In the genomic region with DNA sequence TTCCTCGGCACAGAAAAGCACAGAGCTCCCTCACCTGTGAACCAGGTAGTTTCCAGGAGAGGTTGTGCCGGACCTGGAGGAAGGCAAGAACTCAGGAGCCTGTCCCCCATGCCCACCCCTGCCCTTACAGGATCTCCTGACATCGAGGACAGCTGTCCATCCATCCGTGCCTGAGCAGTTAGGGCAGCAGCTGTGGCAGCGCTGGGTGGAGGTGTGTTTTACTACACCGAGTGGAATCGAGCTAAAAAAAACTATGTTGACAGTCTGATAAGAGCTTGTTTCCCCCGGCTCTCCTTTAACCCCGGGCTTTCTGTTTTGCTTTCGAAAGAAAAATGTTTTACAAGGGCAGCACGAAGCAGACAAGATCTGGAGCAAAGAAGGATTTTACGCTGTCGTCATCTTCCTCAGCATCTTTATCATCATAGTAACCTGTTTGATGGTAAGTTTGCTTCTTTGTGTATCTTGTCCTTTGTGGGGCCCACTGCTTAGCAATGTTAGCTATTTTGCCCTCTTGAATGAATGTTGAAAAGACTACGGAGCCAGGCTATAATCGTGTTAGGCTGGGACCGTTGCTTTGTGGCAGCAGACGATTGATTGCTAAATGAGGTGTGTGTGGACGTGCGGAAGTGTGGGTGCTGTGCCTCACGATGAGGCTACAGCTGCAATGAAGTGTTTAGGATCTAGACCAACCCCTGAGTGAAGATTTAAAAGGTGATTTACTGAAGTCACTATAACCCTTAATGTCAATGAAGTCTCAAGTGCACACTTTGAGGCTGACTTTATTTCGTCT, we compare ENCODE assay signal across 10 mouse cellular contexts.
DNase-seq lines count a peak whose midpoint lies in the region; ATAC-seq lines count a peak whose summit lies in the region.
"Had no signal": no experiment of that assay in that cellular context is flagged by ENCODE, and none has a peak within 500 bp of the region (broad histone marks: within the 10 kb centered on the region; RNA-seq: fewer than 3 reads in every experiment).

No protein-coding gene starts in this region.

- peak overlapping the region; percentile 59 for H3K4me2 ChIP-seq in kidney, embryonic 15.5 days
- peak overlapping the region; percentile 16; the same call in 1 of the 2 replicates for H3K4me2 ChIP-seq in forebrain, embryonic 14.5 days (ENCODE audit: low read length)
- H3K4me2 ChIP-seq in limb, embryonic 12.5 days = peak overlapping the region; percentile 51
- H3K4me2 ChIP-seq in neural tube, embryonic 15.5 days = peak overlapping the region; percentile 24

- H3K4me3 ChIP-seq in kidney, embryonic 15.5 days (replicated peaks) = peak overlapping the region; percentile 34
- H3K4me3 ChIP-seq in forebrain, embryonic 14.5 days (ENCODE audit: low read depth, low read length) = no peak overlapping the region
- H3K4me3 ChIP-seq in limb, embryonic 12.5 days (replicated peaks) = peak overlapping the region; percentile 23
- H3K4me3 ChIP-seq in neural tube, embryonic 15.5 days (replicated peaks) = 0 out of 2 replicates have a peak overlapping the region, but pooled peaks have one; percentile 8

- H3K27me3 ChIP-seq in kidney, embryonic 15.5 days = 0 out of 2 replicates have a peak, but pooled peaks cover 4% of the 10 kb centered on the region
- no peaks in the 10 kb centered on the region for H3K27me3 ChIP-seq in forebrain, embryonic 14.5 days (replicated peaks; ENCODE audit: control insufficient read depth, insufficient read depth, low read length)
- H3K27me3 ChIP-seq in limb, embryonic 12.5 days = peaks cover 23% of the 10 kb centered on the region
- H3K27me3 ChIP-seq in neural tube, embryonic 15.5 days (replicated peaks) = no peaks in the 10 kb centered on the region

- H3K9me3 ChIP-seq in kidney, embryonic 15.5 days (replicated peaks) = no peaks in the 10 kb centered on the region
- H3K9me3 ChIP-seq in forebrain, embryonic 14.5 days (replicated peaks; ENCODE audit: control insufficient read depth, low read length) = no peaks in the 10 kb centered on the region
- H3K9me3 ChIP-seq in limb, embryonic 12.5 days = no peaks in the 10 kb centered on the region
- H3K9me3 ChIP-seq in neural tube, embryonic 15.5 days (replicated peaks) = no peaks in the 10 kb centered on the region

- 0 out of 2 replicates have a peak, but pooled peaks have one; percentile 18 for ATAC-seq in kidney, embryonic 15.5 days (replicated peaks; ENCODE audit: low FRiP score)
- ATAC-seq in forebrain, embryonic 14.5 days = no peak; the same call in 1 of the 2 replicates
- no peak for ATAC-seq in limb, embryonic 12.5 days (ENCODE audit: insufficient number of reproducible peaks, insufficient read depth, low FRiP score, low TSS enrichment, low read depth)
- no peak for ATAC-seq in neural tube, embryonic 15.5 days (ENCODE audit: low FRiP score)

- H3K9ac ChIP-seq in kidney, embryonic 15.5 days = no peak overlapping the region
- no peak overlapping the region for H3K9ac ChIP-seq in forebrain, embryonic 14.5 days (ENCODE audit: low read length)
- H3K9ac ChIP-seq in limb, embryonic 12.5 days (replicated peaks) = no peak overlapping the region
- 0 out of 2 replicates have a peak overlapping the region, but pooled peaks have one; percentile 12 for H3K9ac ChIP-seq in neural tube, embryonic 15.5 days (replicated peaks)

- 8% methylated on average over 21 of the region's 21 CpGs for WGBS in kidney, embryonic 15.5 days
- WGBS in forebrain, embryonic 14.5 days = 43% methylated on average over 21 of the region's 21 CpGs
- 23% methylated on average over 21 of the region's 21 CpGs for WGBS in limb, embryonic 12.5 days
- 25% methylated on average over 21 of the region's 21 CpGs for WGBS in neural tube, embryonic 15.5 days

- DNase-seq in kidney, adult 18-20 months = no peak
- DNase-seq in forebrain, embryonic 14.5 days (ENCODE audit: low spot score) = no peak
- DNase-seq in layer of hippocampus, postnatal 14 days (ENCODE audit: low spot score in 2 of 2) = no peak
- no peak for DNase-seq in ovary, postnatal 10 days (ENCODE audit: low spot score)
- no peak for DNase-seq in urinary bladder, postnatal 10 days (ENCODE audit: low spot score)
- DNase-seq: cerebellum, postnatal 10 days; layer of hippocampus, postnatal 36 days had no signal

- peaks cover 10% of the 10 kb centered on the region for H3K4me1 ChIP-seq in kidney, embryonic 15.5 days
- peaks cover 3% of the 10 kb centered on the region; the same call in 1 of the 2 replicates for H3K4me1 ChIP-seq in forebrain, embryonic 14.5 days (ENCODE audit: control insufficient read depth, insufficient read depth, low read length)
- H3K4me1 ChIP-seq in limb, embryonic 12.5 days (replicated peaks) = peaks cover 8% of the 10 kb centered on the region
- H3K4me1 ChIP-seq in neural tube, embryonic 15.5 days = peaks cover 13% of the 10 kb centered on the region

- no peaks in the 10 kb centered on the region for H3K36me3 ChIP-seq in kidney, embryonic 15.5 days
- H3K36me3 ChIP-seq in forebrain, embryonic 14.5 days (ENCODE audit: control insufficient read depth, insufficient read depth, low read length) = no peaks in the 10 kb centered on the region
- no peaks in the 10 kb centered on the region for H3K36me3 ChIP-seq in limb, embryonic 12.5 days
- no peaks in the 10 kb centered on the region for H3K36me3 ChIP-seq in neural tube, embryonic 15.5 days

- no peak overlapping the region for H3K27ac ChIP-seq in kidney, embryonic 15.5 days
- H3K27ac ChIP-seq in forebrain, embryonic 14.5 days (ENCODE audit: low read depth, low read length) = no peak overlapping the region
- H3K27ac ChIP-seq in limb, embryonic 12.5 days = no peak overlapping the region
- H3K27ac ChIP-seq in neural tube, embryonic 15.5 days (replicated peaks) = no peak overlapping the region
